Mouse (Mus musculus) subcutaneous adipose tissue, adult 2 months (tissue): ENCODE results near the gene Tex48. TPM values are rescaled to one million over a fixed set of nuclear protein-coding genes. Genes with fewer than 3 reads are reported as not detected.

ENCODE experiments used
- polyA plus RNA-seq: library from polyadenylated mRNA; depleted of rRNA; stranded (reverse); fragments of >200 nt; gene quantifications from 2 replicates; pipeline ENCODE4 v1.2.3, GENCODE M21; 2012; ENCODE audit warnings: low replicate concordance; rRNA removed

The Tex48 gene
- polyA plus RNA-seq = not detected in 2 replicates

DNA sequence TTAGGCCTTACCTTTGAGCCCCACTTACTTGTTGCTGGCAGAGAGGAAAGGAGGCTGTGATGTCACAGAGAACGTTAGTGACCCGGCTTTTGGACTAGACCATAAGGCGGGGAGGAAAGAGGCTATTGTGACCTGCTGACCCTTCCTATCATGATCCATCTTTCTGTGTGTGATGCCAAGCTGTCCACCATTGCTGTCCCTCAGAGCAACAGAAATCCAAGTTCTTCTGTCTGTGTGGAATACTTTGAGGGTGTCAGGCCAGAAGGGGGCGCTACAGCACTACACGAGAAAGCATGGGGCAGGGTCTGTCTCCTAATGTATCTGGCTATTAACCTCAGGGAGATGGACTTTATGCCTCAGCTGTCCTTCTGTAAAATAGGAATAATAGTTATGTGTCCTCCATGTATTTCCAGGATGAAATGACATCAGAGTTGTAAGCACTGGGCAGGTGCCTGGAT is at the start of gene Tex48:
TSS of gene Tex48 (minus strand) at position 51 of the 458 bp plus-strand sequence.

DNA sequence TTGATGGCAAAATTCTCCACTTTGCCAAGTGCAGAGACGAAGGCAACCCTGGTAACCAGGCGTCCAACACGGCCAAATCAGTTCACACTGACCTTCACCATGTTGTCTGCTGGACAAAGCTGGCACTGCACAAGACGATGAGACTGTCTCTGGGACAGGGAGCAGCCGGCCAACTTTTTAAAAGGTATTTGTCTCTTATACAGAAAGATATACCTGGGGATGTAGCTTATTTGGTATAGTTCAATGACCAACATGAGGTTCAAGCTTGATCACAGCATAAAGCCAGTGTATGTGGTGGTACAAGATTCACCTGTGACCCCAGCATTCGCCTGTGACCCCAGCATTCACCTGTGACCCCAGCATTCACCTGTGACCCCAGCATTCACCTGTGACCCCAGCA is 41.1 kb upstream of the Tex48 start, which contains the start of gene Gm11214:
TSS of gene Gm11214 (minus strand) at position 101 of the 400 bp plus-strand sequence.

DNA sequence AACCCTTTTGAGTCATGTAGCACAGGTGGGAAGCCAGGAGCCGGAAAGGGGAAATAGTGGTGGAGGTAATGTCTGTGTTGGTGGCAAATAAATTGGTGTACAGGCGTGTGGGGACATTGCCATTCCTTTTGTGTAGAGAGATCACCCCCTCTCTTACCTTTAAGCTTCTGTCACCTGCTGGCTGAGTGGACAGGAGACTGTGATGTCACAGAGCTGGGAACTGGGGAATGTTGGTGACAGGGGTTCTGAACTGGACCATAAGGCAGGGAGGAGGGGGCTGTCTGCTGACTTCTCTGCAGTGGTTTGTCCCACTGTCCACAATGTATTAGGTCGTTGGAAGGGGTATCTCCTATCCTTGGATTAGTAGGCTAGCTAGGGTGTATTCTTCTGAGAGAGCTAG is 17.3 kb downstream of the Tex48 start, which contains the start of gene Gm11213:
TSS of gene Gm11213 (minus strand) at position 317 of the 400 bp plus-strand sequence.

DNA sequence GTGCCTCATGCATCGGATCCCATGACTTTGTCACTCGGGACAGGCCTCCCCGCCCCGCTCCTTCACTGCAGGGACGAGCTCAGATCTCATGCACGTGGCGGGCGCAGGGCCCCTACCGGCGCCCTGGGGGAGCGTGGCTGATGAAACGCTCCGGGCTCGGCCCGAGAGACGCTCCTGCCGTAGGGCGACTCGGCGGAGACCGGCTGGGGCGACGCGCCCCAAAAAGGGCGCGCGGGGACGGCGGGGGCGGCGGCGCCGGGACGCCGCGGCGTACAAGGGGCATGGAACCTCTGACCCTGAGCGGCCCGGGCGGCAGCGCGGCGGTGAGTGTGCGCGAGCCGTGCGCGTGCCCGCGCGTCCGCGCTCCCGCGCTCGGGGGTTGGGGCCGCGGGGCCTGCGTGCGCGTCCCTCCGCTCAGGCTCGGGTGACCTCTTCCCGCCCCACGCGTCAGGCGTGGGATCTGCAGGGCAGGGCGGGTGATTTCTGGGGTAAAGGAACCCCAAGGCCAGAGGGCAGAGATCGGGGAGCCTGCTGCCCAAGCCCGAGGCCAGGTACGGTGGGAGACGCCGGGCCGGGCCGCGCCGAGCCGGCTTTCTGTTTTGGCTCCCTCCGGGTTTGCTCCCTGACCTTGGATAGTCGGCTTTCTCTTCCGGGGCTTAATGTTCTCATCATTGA is 63.7 kb downstream of the Tex48 start, which contains the start of gene Tmem268:
TSS of gene Tmem268 (plus strand) at position 375 of the 675 bp plus-strand sequence.

Other genes starting within 250 kb of the Tex48 start
- gene Akna, start 219.1 kb downstream of the Tex48 start, polyA plus RNA-seq = 6.6 and 10.3 TPM in 2 replicates
- gene Whrn, start 126.4 kb downstream of the Tex48 start, polyA plus RNA-seq = 2.8 and 18.6 TPM in 2 replicates
- 40.7 and 41.4 TPM in 2 replicates for gene Atp6v1g1, start 77.7 kb downstream of the Tex48 start, polyA plus RNA-seq
- 15.7 and 20.1 TPM in 2 replicates for gene Tmem268, start 63.6 kb downstream of the Tex48 start, polyA plus RNA-seq
- not detected in 2 replicates for gene Gm11213, start 17.2 kb downstream of the Tex48 start, polyA plus RNA-seq
- gene Gm11214, start 41.0 kb upstream of the Tex48 start, polyA plus RNA-seq = not detected in 2 replicates
- gene Tnfsf15, start 122.7 kb upstream of the Tex48 start, polyA plus RNA-seq = 0.08 TPM in 1 of 2 replicates, not detected in the other
- 0.03 and 0.19 TPM in 2 replicates for gene Tnfsf8, start 238.9 kb upstream of the Tex48 start, polyA plus RNA-seq